Mouse (Mus musculus) ES-CJ7 (cell line): ENCODE results near the gene Asgr1.

Experiments
- DNase-seq: peaks from one replicate; pipeline ENCODE4 v3.0.0; 2011; ENCODE audit warnings: low read depth, low spot score

Gene Asgr1

GRCm38 (mm10) chr11:70024151-70024514 lies 29.8 kb upstream of the Asgr1 start:
- DNase-seq: no peak

- peak; percentile 86 for DNase-seq
These were observed 27.2 kb upstream of the Asgr1 start for GRCm38 (mm10) chr11:70026689-70027088.

DNA sequence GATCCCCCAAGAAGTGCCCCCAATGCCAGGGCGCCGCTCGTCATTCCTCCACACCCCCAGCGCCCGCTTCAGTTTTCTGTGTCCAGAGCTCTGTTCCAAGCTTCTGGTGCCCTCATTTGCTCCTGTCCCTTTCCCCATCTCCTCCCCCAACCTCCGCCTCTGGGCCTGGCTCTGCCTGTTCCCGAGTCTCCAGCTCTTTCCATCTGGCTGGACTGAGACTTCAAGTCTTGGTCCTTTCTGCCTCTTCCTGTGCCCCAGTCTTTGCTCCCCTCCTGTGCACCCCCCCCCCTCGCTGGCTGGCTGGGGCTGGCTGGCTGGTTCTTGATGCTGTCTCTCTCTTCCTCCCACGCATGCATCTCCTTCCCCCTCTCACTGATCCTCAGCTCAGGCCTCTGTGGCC lies 26.5 kb upstream of the Asgr1 start:
- no peak for DNase-seq

- DNase-seq: no peak
These were observed 25.3 kb upstream of the Asgr1 start for GRCm38 (mm10) chr11:70028401-70029129.

GRCm38 (mm10) chr11:70029130-70029801 lies 24.6 kb upstream of the Asgr1 start:
- DNase-seq: peak; percentile 99

GRCm38 (mm10) chr11:70029829-70030550 lies 23.9 kb upstream of the Asgr1 start:
- no peak for DNase-seq

DNA sequence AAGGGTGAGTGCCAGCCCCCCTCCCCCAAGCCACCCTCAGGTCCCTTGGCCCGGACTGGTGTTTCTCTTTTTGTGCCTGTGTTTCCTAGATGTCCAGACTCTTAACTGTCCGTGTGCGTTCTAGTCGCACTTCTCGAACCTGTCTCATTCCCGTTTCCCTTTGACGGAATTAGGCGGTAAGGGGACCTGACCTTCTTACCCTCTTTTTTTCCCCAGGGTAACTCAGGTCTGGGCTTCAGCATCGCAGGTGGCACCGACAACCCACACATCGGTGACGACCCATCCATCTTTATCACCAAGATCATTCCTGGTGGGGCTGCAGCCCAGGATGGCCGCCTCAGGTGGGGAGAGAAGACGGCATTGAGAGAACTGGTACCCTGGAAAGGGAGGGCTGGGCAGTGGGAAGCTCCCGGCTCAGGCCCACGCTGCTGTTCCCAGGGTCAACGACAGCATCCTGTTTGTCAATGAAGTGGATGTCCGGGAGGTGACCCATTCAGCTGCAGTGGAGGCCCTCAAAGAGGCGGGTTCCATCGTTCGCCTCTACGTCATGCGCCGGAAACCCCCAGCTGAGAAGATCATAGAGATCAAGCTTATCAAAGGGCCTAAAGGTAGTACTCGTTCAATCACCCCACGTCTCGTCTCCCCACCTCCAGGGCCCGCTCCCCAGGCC lies 23.1 kb upstream of the Asgr1 start:
- DNase-seq: no peak

GRCm38 (mm10) chr11:70031321-70031670 lies 22.6 kb upstream of the Asgr1 start:
- DNase-seq: no peak

DNA sequence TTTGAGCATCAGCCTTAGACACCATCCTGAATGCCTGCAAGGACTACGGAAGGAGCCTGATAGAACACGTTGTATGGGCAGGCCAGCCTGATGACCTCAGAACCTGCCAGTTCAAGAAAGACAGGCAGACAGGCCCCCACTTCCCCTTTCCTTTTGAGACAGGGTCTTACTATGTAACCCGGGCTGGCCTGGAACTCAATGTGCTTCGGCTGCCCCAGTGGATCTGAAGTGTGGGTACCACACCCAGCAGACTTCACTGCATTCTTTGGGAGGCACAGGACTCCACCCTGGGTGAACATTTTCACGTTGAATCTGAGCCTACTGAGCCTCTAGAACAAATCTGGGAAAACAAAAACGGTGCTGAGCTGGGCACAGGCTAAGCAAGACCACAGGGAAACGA lies 15.7 kb upstream of the Asgr1 start:
- no peak for DNase-seq

GRCm38 (mm10) chr11:70039631-70040030 lies 14.3 kb upstream of the Asgr1 start:
- no peak for DNase-seq

GRCm38 (mm10) chr11:70040184-70040583 lies 13.7 kb upstream of the Asgr1 start:
- no peak for DNase-seq

GRCm38 (mm10) chr11:70042309-70043085 lies 11.4 kb upstream of the Asgr1 start:
- DNase-seq: no peak

DNA sequence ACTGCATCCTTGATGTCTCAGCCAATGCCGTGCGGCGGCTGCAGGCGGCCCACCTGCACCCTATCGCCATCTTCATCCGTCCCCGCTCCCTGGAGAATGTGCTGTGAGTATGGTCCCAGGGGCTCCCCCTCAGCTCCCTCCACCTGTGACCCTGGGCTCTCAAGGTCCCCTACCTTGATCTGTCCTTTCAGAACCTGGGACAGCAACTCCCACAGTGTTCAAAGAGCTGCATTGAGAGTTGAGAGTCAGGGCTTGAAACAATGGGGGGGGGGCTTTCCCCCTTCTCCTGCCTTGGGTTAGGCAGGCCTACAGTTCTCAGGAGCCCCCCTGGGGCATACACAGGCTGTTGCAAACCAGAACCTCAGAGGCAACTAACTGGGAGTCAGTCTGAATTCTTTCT lies 10.2 kb upstream of the Asgr1 start:
- peak; percentile 42 for DNase-seq

DNA sequence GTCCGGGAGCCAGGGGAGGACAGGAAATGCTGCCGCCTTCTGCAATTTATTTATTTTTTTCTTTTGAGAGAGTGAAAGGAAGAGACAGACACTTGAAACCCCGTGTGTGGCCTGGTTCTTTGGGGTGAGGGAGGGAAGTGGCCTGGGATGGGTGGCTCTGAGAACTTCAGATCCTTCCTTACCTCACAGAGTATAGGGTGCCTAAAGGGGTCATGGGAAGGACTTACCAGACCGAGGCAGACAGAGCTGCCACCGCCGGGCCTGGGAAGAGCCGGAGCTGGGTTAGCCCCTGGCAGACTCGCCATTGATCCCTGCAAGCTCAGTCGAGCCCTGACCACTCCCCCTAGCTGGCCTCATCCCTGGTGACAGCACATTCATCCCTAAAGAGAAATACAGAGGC lies 8.4 kb upstream of the Asgr1 start:
- no peak for DNase-seq

DNA sequence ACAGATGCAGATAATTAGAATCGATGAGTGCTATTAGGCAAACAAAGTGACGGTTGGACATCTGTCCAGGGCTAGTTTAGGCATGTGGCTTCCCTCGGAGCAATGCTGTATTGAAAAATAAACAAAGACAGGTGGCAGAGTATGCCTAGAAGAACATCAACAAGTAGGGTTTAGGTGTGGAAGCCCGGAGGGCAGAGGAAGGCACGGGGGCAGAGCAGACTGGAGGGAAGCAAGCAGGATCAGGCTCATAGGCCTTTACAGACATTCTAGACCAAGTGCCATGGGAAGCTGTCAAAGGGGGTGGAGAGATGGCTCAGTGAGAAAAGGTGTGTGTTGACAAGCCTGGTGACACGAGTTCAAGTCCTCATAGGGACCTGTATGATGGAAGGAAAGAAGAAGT lies 4.5 kb upstream of the Asgr1 start:
- DNase-seq: no peak

DNA sequence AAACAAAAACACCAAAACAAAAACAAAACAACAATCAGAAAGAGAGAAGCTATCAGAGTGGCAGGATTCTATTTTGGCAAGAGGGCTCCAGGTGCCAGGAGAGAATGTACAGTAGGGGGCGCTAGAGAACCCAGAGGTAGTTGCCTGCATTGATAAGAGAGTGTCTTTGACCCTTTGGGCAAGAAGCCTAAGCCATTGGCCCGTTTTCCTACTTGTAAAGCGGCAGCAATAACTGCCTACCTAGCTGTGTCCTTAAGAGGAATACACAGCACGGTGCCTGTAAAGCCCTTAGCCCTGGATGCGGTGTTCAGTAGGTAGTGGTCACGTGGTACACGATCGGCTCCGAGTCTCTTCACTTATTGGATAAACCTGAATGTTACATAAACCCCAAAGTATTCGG lies 4.1 kb upstream of the Asgr1 start:
- peak; percentile 39 for DNase-seq

DNA sequence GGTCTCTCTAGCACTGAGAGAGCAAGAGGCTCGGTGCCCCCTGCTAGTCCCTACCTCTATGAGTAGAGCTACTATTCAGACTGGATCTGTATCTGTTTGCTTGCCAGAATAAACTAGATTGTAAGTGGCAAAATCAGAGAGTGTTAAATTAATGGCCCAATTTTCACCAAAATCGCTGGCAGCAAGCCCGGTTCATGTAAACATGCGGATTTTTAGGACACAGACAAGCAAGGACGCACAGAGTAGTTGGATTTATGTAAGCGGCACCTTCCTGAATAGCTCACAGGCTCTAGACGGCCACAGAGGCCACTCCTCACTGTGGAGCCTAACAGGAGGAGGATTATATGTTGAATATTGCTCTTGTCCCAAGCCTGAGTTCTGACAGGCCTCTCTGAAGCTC lies 729 bp upstream of the Asgr1 start:
- DNase-seq: no peak

DNA sequence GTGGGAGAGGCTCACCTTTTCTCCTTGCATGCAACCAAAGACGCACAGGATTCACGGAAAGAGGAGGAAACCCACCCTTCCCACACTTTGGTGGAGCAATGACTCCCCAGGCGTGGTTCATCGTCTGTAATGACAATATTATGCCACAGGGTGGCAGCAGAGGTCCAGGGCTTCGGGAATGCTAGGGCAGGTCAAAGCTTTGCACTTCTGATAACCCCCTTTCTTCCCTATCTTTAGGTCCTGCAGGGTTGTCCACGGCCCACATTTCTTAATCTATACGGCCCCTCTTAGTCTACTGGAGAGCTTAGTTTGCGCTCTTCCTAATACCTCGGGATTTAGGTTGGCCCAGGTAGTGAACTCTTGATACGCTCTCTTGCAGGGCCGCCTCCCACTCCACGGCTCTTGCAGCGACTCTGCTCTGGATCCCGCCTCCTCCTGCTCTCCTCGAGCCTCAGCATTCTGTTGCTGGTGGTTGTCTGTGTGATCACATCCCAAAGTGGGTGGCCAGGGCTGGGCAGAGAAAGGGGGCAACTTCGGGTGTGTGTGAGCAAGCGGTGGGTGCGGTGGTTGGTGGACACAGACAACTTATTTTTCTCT lies 1.8 kb downstream of the Asgr1 start:
- peak; percentile 68 for DNase-seq

DNA sequence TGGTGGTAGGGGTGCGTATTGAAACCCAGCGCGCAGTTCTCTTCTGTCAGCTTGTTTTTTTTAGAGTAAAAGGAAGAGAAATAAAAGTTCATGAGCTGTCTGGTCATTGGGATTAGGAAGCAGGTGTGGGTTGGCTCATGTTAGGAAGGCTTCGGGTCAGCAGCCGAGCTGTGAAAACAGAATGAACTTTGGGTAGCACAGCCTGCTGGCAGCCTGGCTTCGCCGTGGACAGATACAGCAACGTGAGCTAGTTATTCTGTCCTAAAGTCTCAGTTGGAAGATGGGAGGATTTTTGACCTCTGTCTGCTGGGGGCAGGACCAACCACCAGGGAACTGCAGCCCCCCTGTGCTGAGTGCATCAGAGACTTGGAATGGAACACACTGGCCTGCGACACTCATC lies 3.9 kb downstream of the Asgr1 start:
- DNase-seq: no peak

DNA sequence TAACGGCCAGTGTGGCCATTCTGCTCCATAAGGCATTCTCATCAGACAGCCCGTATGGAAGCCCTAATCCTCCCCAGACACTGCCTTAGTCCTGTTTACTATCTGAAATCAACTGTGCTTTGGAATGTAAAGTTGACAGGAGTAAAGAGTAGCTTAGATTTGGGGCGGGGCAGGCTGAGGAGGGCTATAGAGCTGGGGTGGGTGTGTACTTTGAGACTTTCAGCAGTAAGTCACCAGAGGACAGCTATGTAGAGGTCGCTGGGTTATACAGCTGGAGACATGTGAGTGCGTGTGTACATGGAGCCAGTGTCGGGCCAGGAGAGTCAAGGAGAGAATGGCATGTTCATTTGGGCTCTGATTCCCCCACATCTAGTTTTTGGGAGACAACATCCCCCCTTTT lies 6.0 kb downstream of the Asgr1 start:
- DNase-seq: no peak

DNA sequence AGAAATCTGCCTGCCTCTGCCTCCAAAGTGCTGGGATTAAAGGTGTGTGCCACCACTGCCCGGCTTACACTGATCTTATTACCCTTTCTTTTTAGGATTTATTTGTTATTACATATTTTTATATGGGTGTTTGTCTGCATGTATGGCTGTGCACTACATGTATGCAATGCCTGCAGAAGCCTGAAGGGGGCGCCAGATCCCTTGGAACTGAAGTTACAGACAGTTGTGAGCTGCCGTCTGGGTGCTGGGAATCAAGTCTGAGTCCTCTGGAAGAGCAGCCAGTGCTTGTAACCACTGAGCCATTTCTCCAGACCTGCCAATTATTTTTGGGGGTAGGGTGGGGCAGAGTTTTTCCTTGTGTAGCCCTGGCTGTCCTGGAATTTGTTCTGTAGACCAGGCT lies 9.2 kb downstream of the Asgr1 start:
- DNase-seq: no peak
